Mouse (Mus musculus): Measurements from ENCODE around the gene Cgref1. TPM values are rescaled to one million over a fixed set of nuclear protein-coding genes. Genes with fewer than 3 reads are reported as not detected.

Gene Cgref1
- polyA plus RNA-seq (2014; fragmentation: Nextera tagmentation; extraction: Ambion mirVana), result 6.7 and 8.5 TPM in 2 replicates

DNA sequence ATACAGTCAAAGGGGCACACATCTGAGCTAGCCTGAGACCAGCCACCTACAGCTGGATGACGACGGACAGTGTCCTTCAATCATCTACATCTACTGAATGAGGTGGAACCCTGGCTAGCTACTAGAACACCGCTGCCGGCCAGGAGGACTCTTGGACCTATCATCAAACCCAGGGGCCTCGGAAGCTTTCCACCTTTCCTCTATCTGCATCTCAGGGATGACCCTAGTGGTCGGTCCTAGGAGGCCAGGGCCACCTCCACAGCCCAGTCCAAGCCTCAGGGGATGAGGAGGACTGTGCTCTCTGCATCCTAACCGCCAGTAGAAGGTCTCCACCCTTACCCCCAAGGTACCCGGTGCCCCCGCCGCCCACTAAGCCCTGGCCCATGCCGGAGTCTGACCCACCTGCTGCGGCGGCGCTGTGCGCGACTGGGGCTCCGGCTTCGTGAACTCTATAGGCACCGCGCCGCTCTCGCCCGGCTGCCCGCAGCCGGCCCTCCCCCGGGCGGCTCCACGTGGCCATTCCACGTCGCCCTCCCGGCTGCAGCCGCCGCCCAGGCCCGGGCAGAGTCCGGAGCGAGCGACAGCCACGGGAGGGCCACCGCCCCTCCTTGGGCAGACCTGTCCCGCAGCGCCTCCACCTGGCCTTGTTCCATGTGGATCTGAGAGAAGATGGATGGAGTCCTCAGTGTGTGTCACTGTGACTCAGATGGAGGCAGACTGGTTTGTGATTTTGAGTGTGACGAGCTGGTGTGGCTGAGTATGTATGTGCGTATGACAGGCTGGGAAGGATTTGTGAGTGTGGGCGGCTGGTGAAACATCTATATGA is at the start of gene Cgref1:
Cgref1 (minus strand) TSS at position 636 of the 826 bp plus-strand sequence.
- Histone ChIP-seq H3K27me3 (ENCODE audit: control insufficient read depth, insufficient read depth, low read length) (peaks cover 8% of the 10 kb centered on the region), H3K4me3 (ENCODE audit: low read depth, low read length) (peak within 1 kb of the TSS; percentile 40), H3K9ac (ENCODE audit: low read length) (peak within 1 kb of the TSS; percentile 75), H3K9me3 (ENCODE audit: control insufficient read depth, low read length) (no peaks in the 10 kb centered on the region), H3K4me1 (ENCODE audit: control insufficient read depth, insufficient read depth, low read length) (peaks cover 10% of the 10 kb centered on the region), H3K27ac (ENCODE audit: low read depth, low read length) (no peak within 1 kb of the TSS), H3K4me2 (peak within 1 kb of the TSS; percentile 81), H3K36me3 (ENCODE audit: control insufficient read depth, insufficient read depth, low read length) (no peaks in the 10 kb centered on the region)
- WGBS, result 6% methylated on average over 44 of the region's 44 CpGs
- ATAC-seq (ENCODE audit: low FRiP score), result peak; percentile 45
- peak; percentile 90 for DNase-seq (ENCODE audit: low spot score, missing footprints)

DNA sequence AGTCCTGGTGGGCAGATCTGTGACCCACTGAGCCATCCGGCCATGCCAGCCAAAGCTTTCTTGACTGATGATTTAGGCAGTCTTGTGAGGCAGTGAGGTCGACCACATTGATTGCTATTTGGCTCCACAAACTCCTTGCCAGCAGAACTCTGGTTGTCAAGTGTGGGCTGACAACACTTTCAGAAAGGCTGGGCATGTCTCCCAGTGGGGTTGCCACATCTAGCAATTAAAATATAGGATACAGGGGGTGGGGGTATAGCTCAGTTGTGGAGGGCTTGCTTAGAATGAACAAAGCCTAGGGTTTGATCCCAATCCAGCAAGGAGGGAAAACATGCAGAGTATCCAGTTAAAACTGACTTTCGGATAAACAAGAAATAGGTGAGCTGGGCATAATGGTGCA is 48.7 kb upstream of the Cgref1 start:
- Histone ChIP-seq H3K27ac (ENCODE audit: low read depth, low read length) (no peak overlapping the region), H3K36me3 (ENCODE audit: control insufficient read depth, insufficient read depth, low read length) (no peaks in the 10 kb centered on the region), H3K9ac (ENCODE audit: low read length) (no peak overlapping the region), H3K4me2 (no peak overlapping the region), H3K4me1 (ENCODE audit: control insufficient read depth, insufficient read depth, low read length) (no peaks in the 10 kb centered on the region), H3K27me3 (ENCODE audit: control insufficient read depth, insufficient read depth, low read length) (no peaks in the 10 kb centered on the region), H3K9me3 (ENCODE audit: control insufficient read depth, low read length) (no peaks in the 10 kb centered on the region), H3K4me3 (ENCODE audit: low read depth, low read length) (no peak overlapping the region)
- ATAC-seq (ENCODE audit: low FRiP score), result no peak
- DNase-seq (ENCODE audit: low spot score, missing footprints), result no peak
- 71% methylated on average over 3 of the region's 3 CpGs for WGBS

DNA sequence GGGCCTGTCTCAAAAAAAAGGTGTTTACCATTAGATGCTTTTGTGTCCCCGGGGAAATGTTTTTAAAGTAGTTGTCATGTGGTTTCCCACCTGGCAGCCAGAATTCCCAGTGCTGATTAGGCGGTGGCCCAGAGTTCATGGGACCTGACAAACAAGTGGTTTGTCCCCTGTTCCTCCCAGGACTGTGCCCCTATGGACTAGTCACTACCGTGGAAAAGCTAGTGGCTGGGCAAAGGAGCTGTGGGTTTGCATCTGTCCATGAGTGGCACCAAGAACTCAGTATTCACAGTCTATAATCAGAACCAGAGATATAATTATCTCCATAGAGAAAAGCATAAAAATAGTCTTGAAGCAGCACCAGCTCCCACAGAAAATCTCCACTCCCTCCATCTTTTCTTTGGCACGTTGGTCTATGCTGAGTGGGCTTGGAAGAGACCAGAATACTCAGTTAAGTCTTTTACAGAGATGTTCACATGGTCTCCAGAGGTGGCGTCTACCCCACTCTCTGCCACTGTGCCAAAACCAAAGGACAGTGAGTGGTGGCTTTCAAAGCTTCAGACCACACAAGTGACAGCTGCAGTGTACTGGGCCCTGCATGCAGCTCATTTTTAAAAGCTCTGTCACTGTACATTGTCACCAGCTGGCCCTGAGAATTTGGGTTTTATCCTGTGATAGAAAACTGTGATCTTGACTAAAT is 47.7 kb upstream of the Cgref1 start:
- H3K27ac ChIP-seq (ENCODE audit: low read depth, low read length), result no peak overlapping the region
- 82% methylated on average over 5 of the region's 5 CpGs for WGBS

DNA sequence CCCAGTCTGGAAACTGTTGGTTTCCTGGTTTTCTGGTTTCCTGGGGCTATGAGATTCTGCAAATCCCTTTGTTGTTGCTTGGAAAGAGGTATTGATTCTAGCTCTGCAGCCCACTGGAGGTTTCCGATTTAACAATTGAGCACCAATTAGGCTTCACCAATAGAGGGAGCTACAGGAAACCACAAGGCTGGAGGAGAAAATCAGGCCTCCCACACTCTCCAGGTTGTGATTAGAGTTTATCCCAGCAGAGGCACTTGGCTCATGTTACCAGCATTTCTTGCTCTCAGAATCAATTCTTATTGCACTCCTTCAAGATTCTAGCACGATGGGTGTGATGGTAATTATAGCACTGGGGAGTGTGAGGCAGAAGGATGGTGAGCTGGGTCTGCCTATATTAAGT is 37.0 kb upstream of the Cgref1 start:
- Histone ChIP-seq H3K4me3 (ENCODE audit: low read depth, low read length) (no peak overlapping the region), H3K36me3 (ENCODE audit: control insufficient read depth, insufficient read depth, low read length) (no peaks in the 10 kb centered on the region), H3K4me1 (ENCODE audit: control insufficient read depth, insufficient read depth, low read length) (no peaks in the 10 kb centered on the region), H3K27me3 (ENCODE audit: control insufficient read depth, insufficient read depth, low read length) (no peaks in the 10 kb centered on the region), H3K4me2 (no peak overlapping the region), H3K9ac (ENCODE audit: low read length) (no peak overlapping the region), H3K27ac (ENCODE audit: low read depth, low read length) (no peak overlapping the region), H3K9me3 (ENCODE audit: control insufficient read depth, low read length) (no peaks in the 10 kb centered on the region)
- peak; percentile 84 for DNase-seq (ENCODE audit: low spot score, missing footprints)
- no peak for ATAC-seq (ENCODE audit: low FRiP score)
- 21% methylated on average over 2 of the region's 2 CpGs for WGBS

More for the DNA sequence above, 47.7 kb upstream of the Cgref1 start:
- Histone ChIP-seq H3K9ac (ENCODE audit: low read length) (no peak overlapping the region), H3K4me3 (ENCODE audit: low read depth, low read length) (no peak overlapping the region), H3K9me3 (ENCODE audit: control insufficient read depth, low read length) (no peaks in the 10 kb centered on the region), H3K4me2 (no peak overlapping the region), H3K4me1 (ENCODE audit: control insufficient read depth, insufficient read depth, low read length) (no peaks in the 10 kb centered on the region), H3K27me3 (ENCODE audit: control insufficient read depth, insufficient read depth, low read length) (no peaks in the 10 kb centered on the region), H3K36me3 (ENCODE audit: control insufficient read depth, insufficient read depth, low read length) (no peaks in the 10 kb centered on the region)
- DNase-seq (ENCODE audit: low spot score, missing footprints) (no peak), ATAC-seq (ENCODE audit: low FRiP score) (no peak)

DNA sequence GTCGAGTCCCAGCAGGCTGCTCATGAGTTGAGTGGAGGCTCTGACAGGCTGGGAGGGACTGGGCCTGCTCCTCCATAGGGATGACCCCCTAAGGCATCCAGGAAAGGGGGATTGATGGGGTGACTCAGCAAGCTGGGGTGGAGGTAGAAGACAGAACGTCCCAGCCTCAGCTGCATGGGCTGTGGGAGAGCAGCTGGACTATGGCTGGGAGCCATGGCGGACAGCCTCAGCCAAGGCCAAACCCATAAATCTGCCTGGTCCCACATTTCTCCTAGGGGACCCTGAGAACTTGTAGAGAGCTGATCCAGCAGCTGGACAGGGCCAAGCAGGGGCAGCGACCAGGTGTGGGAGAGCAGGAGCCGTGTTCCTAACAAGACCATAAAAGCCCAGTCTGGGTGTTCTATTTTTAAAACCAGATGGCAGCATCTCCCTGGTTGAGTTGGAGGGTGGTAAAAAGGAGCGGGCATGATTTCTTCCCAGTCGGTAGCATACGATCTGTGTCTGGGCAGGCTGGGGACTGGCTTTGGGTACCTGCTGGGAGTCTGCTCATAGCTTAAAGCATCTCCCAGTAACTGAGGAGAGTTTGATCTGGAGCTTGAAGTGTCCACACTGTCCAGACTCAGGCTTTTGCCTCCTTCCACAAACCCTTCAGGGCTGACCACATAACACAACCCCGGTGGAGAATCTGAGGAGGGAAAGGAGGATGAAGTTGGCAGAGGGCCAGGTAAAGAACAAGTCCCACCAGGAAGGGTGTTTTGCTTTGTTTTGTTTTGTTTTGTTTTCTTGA is 29.7 kb upstream of the Cgref1 start:
- WGBS, result 78% methylated on average over 9 of the region's 9 CpGs
- DNase-seq (ENCODE audit: low spot score, missing footprints) (no peak), ATAC-seq (ENCODE audit: low FRiP score) (no peak)
- no peak overlapping the region for H3K4me3 ChIP-seq (ENCODE audit: low read depth, low read length)
- no peak overlapping the region for H3K9ac ChIP-seq (ENCODE audit: low read length)
- no peaks in the 10 kb centered on the region for H3K36me3 ChIP-seq (ENCODE audit: control insufficient read depth, insufficient read depth, low read length)
- H3K4me2 ChIP-seq, result no peak overlapping the region
- H3K4me1 ChIP-seq (ENCODE audit: control insufficient read depth, insufficient read depth, low read length), result no peaks in the 10 kb centered on the region
- H3K9me3 ChIP-seq (ENCODE audit: control insufficient read depth, low read length), result no peaks in the 10 kb centered on the region
- H3K27ac ChIP-seq (ENCODE audit: low read depth, low read length), result no peak overlapping the region
- H3K27me3 ChIP-seq (ENCODE audit: control insufficient read depth, insufficient read depth, low read length), result no peaks in the 10 kb centered on the region

- Histone ChIP-seq H3K9ac (ENCODE audit: low read length) (no peak overlapping the region), H3K27ac (ENCODE audit: low read depth, low read length) (no peak overlapping the region), H3K36me3 (ENCODE audit: control insufficient read depth, insufficient read depth, low read length) (no peaks in the 10 kb centered on the region), H3K4me2 (no peak overlapping the region), H3K27me3 (ENCODE audit: control insufficient read depth, insufficient read depth, low read length) (no peaks in the 10 kb centered on the region), H3K4me3 (ENCODE audit: low read depth, low read length) (no peak overlapping the region), H3K9me3 (ENCODE audit: control insufficient read depth, low read length) (no peaks in the 10 kb centered on the region), H3K4me1 (ENCODE audit: control insufficient read depth, insufficient read depth, low read length) (no peaks in the 10 kb centered on the region)
- ATAC-seq (ENCODE audit: low FRiP score), result no peak
- WGBS, result 79% methylated on average over 2 of the region's 2 CpGs
- DNase-seq (ENCODE audit: low spot score, missing footprints), result no peak
Measured at GRCm38 (mm10) chr5:30969440-30969839, 24.0 kb upstream of the Cgref1 start.

DNA sequence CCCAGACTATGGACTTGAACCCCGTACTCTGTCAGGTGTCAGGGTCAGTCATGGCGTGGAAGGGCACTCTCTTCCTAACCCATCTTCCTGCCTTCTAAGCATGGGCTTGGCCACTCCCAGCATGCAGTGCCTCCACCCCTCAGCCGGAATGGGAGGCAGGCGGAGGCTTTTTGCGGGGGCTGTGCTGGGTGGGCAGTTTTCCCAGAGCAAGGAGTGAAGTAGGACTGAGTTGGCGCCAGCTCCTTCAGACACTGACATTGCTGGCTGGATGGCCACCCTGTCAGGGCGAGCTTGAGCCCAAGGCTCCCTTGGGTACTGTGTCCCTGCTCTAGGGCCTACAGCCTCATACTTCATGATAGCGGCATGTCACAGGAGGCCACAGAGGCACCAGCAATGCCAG is 23.0 kb upstream of the Cgref1 start, which contains the start of gene Tcf23:
Tcf23 (plus strand) TSS at position 247 of the 400 bp plus-strand sequence.
- no peaks in the 10 kb centered on the region for H3K4me1 ChIP-seq (ENCODE audit: control insufficient read depth, insufficient read depth, low read length)
- 78% methylated on average over 8 of the region's 8 CpGs for WGBS
- no peaks in the 10 kb centered on the region for H3K27me3 ChIP-seq (ENCODE audit: control insufficient read depth, insufficient read depth, low read length)
- no peak for DNase-seq (ENCODE audit: low spot score, missing footprints)
- no peak within 1 kb of the TSS for H3K4me3 ChIP-seq (ENCODE audit: low read depth, low read length)
- no peak within 1 kb of the TSS for H3K27ac ChIP-seq (ENCODE audit: low read depth, low read length)
- no peaks in the 10 kb centered on the region for H3K9me3 ChIP-seq (ENCODE audit: control insufficient read depth, low read length)
- no peak within 1 kb of the TSS for H3K9ac ChIP-seq (ENCODE audit: low read length)
- ATAC-seq (ENCODE audit: low FRiP score), result no peak
- H3K4me2 ChIP-seq, result no peak within 1 kb of the TSS
- H3K36me3 ChIP-seq (ENCODE audit: control insufficient read depth, insufficient read depth, low read length), result no peaks in the 10 kb centered on the region

DNA sequence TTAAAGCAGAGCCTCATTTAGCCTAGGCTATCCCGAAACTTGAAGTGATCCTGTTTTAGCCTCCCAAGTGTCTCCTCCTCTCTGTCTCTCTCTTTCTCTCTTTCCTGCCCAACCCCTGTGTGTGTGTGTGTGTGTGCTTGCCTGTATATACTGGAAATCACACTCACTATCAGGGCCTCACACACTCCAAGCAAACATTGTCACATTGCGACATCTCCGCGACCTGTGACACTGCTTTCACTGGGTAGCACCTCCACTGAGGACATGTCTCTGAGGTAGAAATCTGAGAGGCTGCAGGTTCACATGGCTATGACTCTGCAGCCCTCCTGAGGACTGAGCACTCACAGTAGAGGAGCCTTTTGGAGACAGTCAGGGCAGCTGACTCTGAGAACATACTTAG is 20.8 kb upstream of the Cgref1 start:
- Histone ChIP-seq H3K4me2 (no peak overlapping the region), H3K27me3 (ENCODE audit: control insufficient read depth, insufficient read depth, low read length) (no peaks in the 10 kb centered on the region), H3K27ac (ENCODE audit: low read depth, low read length) (no peak overlapping the region), H3K9ac (ENCODE audit: low read length) (no peak overlapping the region), H3K9me3 (ENCODE audit: control insufficient read depth, low read length) (no peaks in the 10 kb centered on the region), H3K4me1 (ENCODE audit: control insufficient read depth, insufficient read depth, low read length) (no peaks in the 10 kb centered on the region), H3K4me3 (ENCODE audit: low read depth, low read length) (no peak overlapping the region), H3K36me3 (ENCODE audit: control insufficient read depth, insufficient read depth, low read length) (no peaks in the 10 kb centered on the region)
- DNase-seq (ENCODE audit: low spot score, missing footprints), result no peak
- ATAC-seq (ENCODE audit: low FRiP score), result no peak
- WGBS, result 86% methylated on average over 4 of the region's 4 CpGs

Measured in midbrain, embryonic 11.5 days (tissue).